Mouse (Mus musculus): ENCODE data around the gene Ccdc188. TPM values are rescaled to one million over a fixed set of nuclear protein-coding genes. Genes with fewer than 3 reads are reported as not detected.
"Not testable (repeated sequence)": the region's sequence is repeated elsewhere in the genome, so short reads cannot be mapped to it uniquely, and the experiment has no call there.

Gene Ccdc188
- not detected for total RNA-seq (2021)
- long read RNA-seq, experiment 1: 0 reads
- long read RNA-seq, experiment 2: 0 reads

- no peak for DNase-seq (ENCODE audit: low spot score)
These were observed at the start of gene Ccdc188 for GRCm38 (mm10) chr16:18217579-18217978. Ccdc188 (plus strand) TSS chr16:18217879.

- DNase-seq (ENCODE audit: low spot score): no peak
These were observed 48.5 kb upstream of the Ccdc188 start for GRCm38 (mm10) chr16:18169156-18169555.

GRCm38 (mm10) chr16:18169776-18170175, 47.9 kb upstream of the Ccdc188 start:
- DNase-seq (ENCODE audit: low spot score): no peak

GRCm38 (mm10) chr16:18172266-18172855, 45.3 kb upstream of the Ccdc188 start:
- DNase-seq (ENCODE audit: low spot score): peak; percentile 71

GRCm38 (mm10) chr16:18173231-18173630, 44.4 kb upstream of the Ccdc188 start:
- DNase-seq (ENCODE audit: low spot score): no peak

- no peak for DNase-seq (ENCODE audit: low spot score)
These were observed 43.9 kb upstream of the Ccdc188 start for GRCm38 (mm10) chr16:18173788-18174187.

- DNase-seq (ENCODE audit: low spot score): no peak
These were observed 41.7 kb upstream of the Ccdc188 start for GRCm38 (mm10) chr16:18175817-18176541.

- peak; percentile 63 for DNase-seq (ENCODE audit: low spot score)
These were observed 40.9 kb upstream of the Ccdc188 start for GRCm38 (mm10) chr16:18176758-18177157.

- DNase-seq (ENCODE audit: low spot score): no peak
These were observed 38.1 kb upstream of the Ccdc188 start for GRCm38 (mm10) chr16:18179591-18179990.

GRCm38 (mm10) chr16:18181398-18181797, 36.3 kb upstream of the Ccdc188 start:
- DNase-seq (ENCODE audit: low spot score): no peak

GRCm38 (mm10) chr16:18182766-18183165, 34.9 kb upstream of the Ccdc188 start:
- no peak for DNase-seq (ENCODE audit: low spot score)

- DNase-seq (ENCODE audit: low spot score): no peak
These were observed 31.8 kb upstream of the Ccdc188 start for GRCm38 (mm10) chr16:18185715-18186449.

GRCm38 (mm10) chr16:18186798-18187197, 30.9 kb upstream of the Ccdc188 start:
- DNase-seq (ENCODE audit: low spot score): peak; percentile 39

GRCm38 (mm10) chr16:18187221-18187620, 30.5 kb upstream of the Ccdc188 start:
- no peak for DNase-seq (ENCODE audit: low spot score)

GRCm38 (mm10) chr16:18191006-18191405, 26.7 kb upstream of the Ccdc188 start:
- DNase-seq (ENCODE audit: low spot score): no peak

GRCm38 (mm10) chr16:18194208-18194985, 23.3 kb upstream of the Ccdc188 start:
- DNase-seq (ENCODE audit: low spot score): peak; percentile 58

- DNase-seq (ENCODE audit: low spot score): peak; percentile 11
These were observed 22.6 kb upstream of the Ccdc188 start for GRCm38 (mm10) chr16:18195068-18195467.

- not testable (repeated sequence) for DNase-seq (ENCODE audit: low spot score)
These were observed 22.1 kb upstream of the Ccdc188 start for GRCm38 (mm10) chr16:18195561-18195960.

- DNase-seq (ENCODE audit: low spot score): no peak
These were observed 19.8 kb upstream of the Ccdc188 start for GRCm38 (mm10) chr16:18197881-18198280.

- no peak for DNase-seq (ENCODE audit: low spot score)
These were observed 19.1 kb upstream of the Ccdc188 start for GRCm38 (mm10) chr16:18198365-18199098.

- no peak for DNase-seq (ENCODE audit: low spot score)
These were observed 17.6 kb upstream of the Ccdc188 start for GRCm38 (mm10) chr16:18200062-18200461.

Measured in gastrocnemius, adult 18-20 months (tissue).